Mouse (Mus musculus) cerebellum, adult 9-11 months (tissue): ENCODE results near the gene Tmem108.

Source experiments
- DNase-seq: peaks from one replicate; pipeline ENCODE4 v3.0.0; 2022

Tmem108 gene

GRCm38 (mm10) chr9:103761647-103762084, at the start of gene Tmem108:
Tmem108 (minus strand) TSS chr9:103761837.
- peak; percentile 98 for DNase-seq

GRCm38 (mm10) chr9:103789029-103789428, 27.4 kb upstream of the Tmem108 start:
- no peak for DNase-seq

DNA sequence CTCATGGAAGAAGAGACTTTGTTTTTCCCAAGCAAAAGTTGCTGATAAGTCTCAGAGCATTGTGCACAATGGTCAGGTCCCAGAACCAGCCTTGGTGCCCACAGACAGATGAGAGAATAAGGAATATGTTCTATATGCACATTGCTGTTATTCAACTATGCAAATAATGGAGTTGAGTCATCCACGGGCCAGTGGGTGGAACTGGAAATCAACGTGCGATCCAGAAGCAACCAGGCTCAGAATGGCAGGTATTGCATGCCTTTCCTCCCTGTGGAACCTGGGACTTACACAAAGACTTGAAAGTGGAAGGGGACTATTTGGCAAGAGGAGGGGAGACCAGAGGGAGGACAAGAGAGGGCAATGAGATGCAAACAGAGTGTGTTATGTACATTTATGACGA, 22.5 kb upstream of the Tmem108 start:
- DNase-seq = no peak

- no peak for DNase-seq
These were observed 21.6 kb upstream of the Tmem108 start for GRCm38 (mm10) chr9:103783276-103783675.

DNA sequence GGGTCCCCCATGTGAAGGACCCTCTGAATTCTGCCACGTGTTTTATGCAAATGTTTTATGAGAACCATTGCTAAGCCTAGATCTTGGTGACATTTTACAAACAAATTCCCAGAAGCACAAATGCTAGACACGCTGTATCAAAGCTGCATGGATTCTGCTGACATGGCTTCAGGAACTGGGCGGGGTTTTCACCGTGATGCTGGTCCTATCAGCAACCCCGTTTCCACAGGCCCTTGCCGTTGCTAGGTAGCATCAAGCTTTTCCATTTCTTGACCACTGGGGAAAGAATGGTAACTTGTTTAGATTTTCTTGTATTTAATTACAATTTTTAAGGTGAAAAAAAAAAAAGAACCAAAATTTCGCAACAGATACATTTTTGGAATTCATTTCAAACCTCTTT, 20.7 kb upstream of the Tmem108 start:
- no peak for DNase-seq

DNA sequence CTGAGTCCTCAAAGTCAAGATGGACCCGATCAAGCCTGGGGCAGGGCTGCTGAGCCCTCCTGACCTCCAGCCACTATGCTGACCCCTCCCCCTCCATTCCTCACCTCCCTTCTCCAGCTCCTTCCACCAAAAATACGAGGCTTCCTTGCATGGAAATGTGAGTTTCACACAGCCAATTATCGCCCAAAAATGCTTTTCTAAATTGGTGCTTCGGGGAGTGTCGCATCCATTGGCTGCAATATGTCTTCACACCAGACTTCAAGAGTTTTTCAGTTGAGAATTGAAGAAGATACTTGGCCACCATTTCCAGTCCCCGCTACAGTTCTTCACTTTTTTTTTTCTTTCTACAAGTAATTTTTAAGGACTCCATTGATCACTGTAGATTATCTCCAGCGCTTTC, 19.8 kb upstream of the Tmem108 start:
- no peak for DNase-seq

- no peak for DNase-seq
These were observed 19.0 kb upstream of the Tmem108 start for GRCm38 (mm10) chr9:103780598-103780997.

- no peak for DNase-seq
These were observed 16.5 kb upstream of the Tmem108 start for GRCm38 (mm10) chr9:103778185-103778584.

- no peak for DNase-seq
These were observed 476 bp downstream of the Tmem108 start for GRCm38 (mm10) chr9:103761151-103761571.

DNA sequence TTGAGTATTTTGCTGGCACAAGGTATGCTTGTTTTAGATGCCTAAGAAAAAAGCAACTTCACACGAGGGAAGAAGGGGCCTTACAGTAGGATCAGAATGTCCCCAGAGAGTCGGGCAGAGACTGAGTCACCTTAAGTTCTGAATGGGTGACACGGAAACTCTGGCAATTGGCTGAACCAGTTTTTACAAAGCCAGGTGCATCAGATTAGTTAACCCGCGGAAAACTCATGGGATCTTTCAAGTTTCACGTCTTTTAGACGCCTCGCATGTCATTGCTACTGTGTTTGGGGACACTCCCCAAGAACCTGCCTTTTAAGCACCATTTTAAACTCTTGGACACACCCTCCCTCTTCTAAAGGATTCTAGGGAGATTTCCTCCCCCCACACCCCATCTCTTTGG, 1.3 kb downstream of the Tmem108 start:
- no peak for DNase-seq

DNA sequence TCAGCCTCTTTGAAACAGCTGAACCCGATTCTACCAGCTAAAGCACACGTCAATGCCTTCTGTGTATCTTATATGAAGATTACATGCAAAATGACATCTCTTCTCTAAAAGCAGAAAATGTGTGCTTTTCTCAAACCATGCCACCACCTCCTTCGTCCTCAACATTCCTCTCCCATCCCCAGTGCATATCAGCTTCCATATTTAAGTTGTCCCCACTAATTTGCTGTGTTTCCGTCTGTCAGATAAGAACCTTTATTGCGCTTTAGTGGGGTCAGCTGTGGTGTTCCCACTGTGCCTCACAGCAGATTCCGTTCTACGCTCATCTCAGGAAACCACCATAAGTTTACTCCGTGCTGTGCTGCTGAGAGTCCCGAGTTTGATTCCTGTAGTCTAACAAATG, 1.8 kb downstream of the Tmem108 start:
- DNase-seq = no peak

- DNase-seq = peak; percentile 91
These were observed 2.5 kb downstream of the Tmem108 start for GRCm38 (mm10) chr9:103758930-103759695.

DNA sequence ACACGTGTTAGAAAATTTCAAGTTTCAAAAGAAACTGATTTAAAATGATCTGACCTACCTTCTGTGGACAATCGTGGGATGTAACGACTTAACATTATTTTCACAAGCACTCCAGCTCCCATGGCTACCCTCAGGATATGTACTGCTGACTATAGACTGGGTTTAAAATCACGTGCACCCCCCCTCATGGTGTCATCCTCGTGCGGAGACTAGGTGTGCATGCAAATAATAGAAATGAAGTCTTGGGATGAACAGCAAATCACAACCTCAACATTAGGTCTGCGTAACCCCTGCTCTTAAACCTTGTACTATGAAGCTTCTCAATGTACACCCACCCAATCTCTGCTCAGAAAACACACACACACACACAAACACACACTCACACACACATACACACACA, 3.4 kb downstream of the Tmem108 start:
- no peak for DNase-seq

- no peak for DNase-seq
These were observed 9.0 kb downstream of the Tmem108 start for GRCm38 (mm10) chr9:103752618-103753017.

DNA sequence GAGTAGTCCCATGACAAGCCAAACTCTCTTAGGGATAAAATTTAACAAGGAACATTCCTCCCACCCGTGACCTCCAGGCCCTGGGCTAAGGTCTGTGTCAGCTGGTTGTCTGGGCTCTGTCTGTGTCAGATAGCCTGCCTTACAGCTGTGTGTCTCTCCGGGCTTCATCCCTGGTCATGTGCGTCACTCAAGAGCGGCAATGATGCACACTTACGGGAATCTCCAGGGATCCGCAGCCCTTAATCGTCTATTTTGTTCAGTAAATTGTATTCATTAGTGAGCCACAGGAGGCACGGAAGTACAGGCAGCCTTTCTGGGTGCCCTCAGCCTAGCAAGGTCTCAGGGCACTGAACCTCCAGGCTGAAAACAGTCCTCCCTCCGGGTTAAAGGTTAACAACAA, 10.1 kb downstream of the Tmem108 start:
- DNase-seq = no peak

- DNase-seq = no peak
These were observed 11.1 kb downstream of the Tmem108 start for GRCm38 (mm10) chr9:103750491-103750890.

GRCm38 (mm10) chr9:103746598-103746997, 15.0 kb downstream of the Tmem108 start:
- no peak for DNase-seq

DNA sequence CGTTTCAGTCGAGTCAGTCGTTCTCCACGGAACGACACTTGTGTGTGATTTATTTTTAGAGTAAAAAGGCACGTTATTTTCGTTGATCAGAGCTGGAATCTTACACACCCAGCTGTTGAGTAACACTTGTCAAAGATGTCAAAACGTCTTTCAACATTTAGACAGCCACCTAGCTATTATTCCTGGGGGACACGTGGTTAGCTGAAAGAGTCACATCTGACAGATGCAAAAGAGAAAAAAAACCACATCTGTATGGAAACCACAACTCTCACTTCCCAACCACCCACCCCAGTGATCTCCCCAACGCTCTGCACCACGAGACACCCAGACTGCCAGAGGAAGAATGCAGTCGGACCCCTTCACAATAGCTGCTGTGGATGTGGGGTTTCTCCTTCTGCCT, 21.5 kb downstream of the Tmem108 start:
- DNase-seq = no peak

DNA sequence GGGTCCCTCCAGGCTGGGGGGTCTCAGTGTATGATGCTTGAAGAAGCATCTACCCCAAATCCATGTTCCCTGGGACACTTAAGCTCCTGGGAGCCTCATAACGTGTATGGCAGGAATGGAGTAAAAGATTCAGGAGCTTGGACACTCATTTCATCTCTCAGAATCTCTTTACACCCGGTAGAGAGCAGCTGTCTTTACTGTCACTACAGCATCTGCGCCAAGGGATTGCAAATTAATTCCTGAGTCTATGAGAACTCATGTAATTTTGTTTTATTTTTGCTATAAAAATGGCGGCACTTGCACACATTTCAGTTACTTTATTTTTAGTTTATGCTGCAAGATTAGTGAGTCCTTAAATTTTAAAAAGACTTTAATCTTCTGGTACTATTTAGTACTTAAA, 22.6 kb downstream of the Tmem108 start:
- DNase-seq = no peak

GRCm38 (mm10) chr9:103729716-103730115, 31.9 kb downstream of the Tmem108 start:
- no peak for DNase-seq

DNA sequence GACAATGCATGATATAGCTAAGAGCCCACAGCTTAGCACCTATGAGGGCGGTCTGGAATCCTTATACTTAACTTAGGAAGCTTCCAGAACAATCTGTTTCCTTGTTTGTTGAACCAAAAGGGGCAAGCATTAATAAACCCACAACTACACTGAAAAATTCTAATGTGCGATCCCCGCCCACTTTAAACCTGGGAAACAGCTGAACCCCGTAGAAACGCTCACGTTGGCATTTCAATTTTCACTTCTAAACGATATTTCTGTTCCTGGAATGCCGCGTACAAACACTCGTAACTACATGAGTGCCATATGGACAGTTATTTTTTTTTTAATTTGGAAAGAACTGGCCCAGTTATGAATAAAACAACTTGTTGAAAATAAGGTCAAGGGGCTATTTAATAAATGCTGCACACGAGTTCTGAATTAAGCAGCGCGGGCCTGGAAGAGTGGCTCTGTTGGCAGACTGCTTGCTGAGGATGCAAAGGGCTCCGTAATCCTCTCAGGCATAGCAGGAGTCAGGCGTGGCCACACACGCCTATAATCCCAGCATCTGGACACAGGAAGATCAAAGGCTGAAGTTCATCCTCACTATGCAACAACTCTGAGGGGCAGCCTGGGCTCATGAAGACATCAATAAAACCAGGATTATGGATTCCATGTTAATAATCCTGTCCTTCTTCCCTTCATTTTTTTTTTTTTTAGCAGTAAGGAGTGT, 34.7 kb downstream of the Tmem108 start:
- no peak for DNase-seq

- no peak for DNase-seq
These were observed 36.1 kb downstream of the Tmem108 start for GRCm38 (mm10) chr9:103725497-103725896.

DNA sequence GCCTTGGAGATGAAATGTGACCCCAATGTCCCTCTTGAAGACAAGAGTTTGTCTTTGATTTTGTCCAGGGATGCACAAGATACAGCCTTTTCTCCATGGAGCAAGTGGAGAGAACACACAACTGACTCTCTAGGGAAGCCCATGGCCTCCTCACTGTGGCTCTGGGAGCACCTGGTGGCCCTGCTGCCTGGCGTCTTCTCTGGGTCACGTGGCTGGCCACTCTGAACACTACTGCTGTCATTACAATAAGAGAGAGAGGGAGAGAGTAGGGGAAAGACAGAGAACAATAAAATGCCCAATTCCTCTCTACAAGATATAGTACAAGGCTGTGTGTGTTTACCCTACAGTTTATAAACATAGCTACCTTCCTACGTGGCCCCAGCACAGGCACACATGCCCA, 40.2 kb downstream of the Tmem108 start:
- DNase-seq = no peak

GRCm38 (mm10) chr9:103721081-103721480, 40.6 kb downstream of the Tmem108 start:
- peak; percentile 71 for DNase-seq
